Mouse (Mus musculus) heart, embryonic 14.5 days (tissue): ENCODE results near the gene Ppm1e. TPM values are rescaled to one million over a fixed set of nuclear protein-coding genes. Genes with fewer than 3 reads are reported as not detected.
A peak's percentile ranks its signal among the peaks of the same experiment; 100 is the strongest.

Experiments used
- ATAC-seq: fragments of 200-750 bp; cut with Nextera tagmentation; 2 replicates; pipeline ENCODE4 v1.8.0; 2017; ENCODE audit warnings: low read depth, moderate TSS enrichment; ENCODE audit not compliant: insufficient number of reproducible peaks, insufficient read depth, low FRiP score
- H3K27ac ChIP-seq, 2 experiments: fragments of 200-500 bp in 1 of 2; fragments of 300-500 bp in 1 of 2; sonication (generic) in 1 of 2; replicated peaks in 1 of 2; 2 replicates each; pipeline ENCODE4 v1.5.1; 2012 to 2014; ENCODE audit warnings: low read depth in 2 of 2, low read length in 2 of 2, control low read depth in 1 of 2, mild to moderate bottlenecking in 1 of 2, mixed read lengths in 1 of 2; ENCODE audit not compliant: control insufficient read depth in 1 of 2, insufficient read depth in 1 of 2
- H3K27me3 ChIP-seq: fragments of 300-500 bp; sonication (generic); 2 replicates; pipeline ENCODE4 v1.6.1; 2014; ENCODE audit warnings: mild to moderate bottlenecking, low read length, control low read depth; ENCODE audit not compliant: control insufficient read depth, insufficient read depth
- H3K36me3 ChIP-seq: fragments of 300-500 bp; sonication (generic); 2 replicates; pipeline ENCODE4 v1.6.1; 2014; ENCODE audit warnings: mild to moderate bottlenecking, control low read depth, low read length, mixed read lengths; ENCODE audit not compliant: control insufficient read depth, insufficient read depth
- H3K4me1 ChIP-seq, 2 experiments: fragments of 200-500 bp in 1 of 2; fragments of 300-500 bp in 1 of 2; sonication (generic) in 1 of 2; 2 replicates each; pipeline ENCODE4 v1.6.1; 2012 to 2014; ENCODE audit warnings: low read length in 2 of 2, control low read depth in 1 of 2, mixed read lengths in 1 of 2; ENCODE audit not compliant: control insufficient read depth in 2 of 2, insufficient read depth in 2 of 2
- H3K4me2 ChIP-seq: fragments of 300-500 bp; sonication (generic); 2 replicates; pipeline ENCODE4 v1.6.1; 2014; ENCODE audit warnings: mild to moderate bottlenecking, low read length
- H3K4me3 ChIP-seq, 2 experiments: fragments of 200-500 bp in 1 of 2; fragments of 300-500 bp in 1 of 2; sonication (generic) in 1 of 2; 2 replicates each; pipeline ENCODE4 v1.5.1; 2012 to 2014; ENCODE audit warnings: low read length in 2 of 2, mild to moderate bottlenecking in 2 of 2, control low read depth in 1 of 2, low read depth in 1 of 2, moderate library complexity in 1 of 2; ENCODE audit not compliant: control insufficient read depth in 1 of 2, insufficient read depth in 1 of 2
- H3K9ac ChIP-seq: fragments of 300-500 bp; sonication (generic); 2 replicates; pipeline ENCODE4 v1.6.1; 2014; ENCODE audit warnings: mild to moderate bottlenecking, low read length
- H3K9me3 ChIP-seq: fragments of 300-500 bp; sonication (generic); 2 replicates; pipeline ENCODE4 v1.6.1; 2016; ENCODE audit warnings: low read length, control low read depth; ENCODE audit not compliant: control insufficient read depth
- WGBS: fragments of 180-500 bp; shearing (Covaris S2); extraction: QIAGEN DNeasy Blood & Tissue Kit; methylation state at CpG from one replicate; pipeline ENCODE4 v1.1.7; 2014; 5-methylcytosine and 5-hydroxymethylcytosine counted together
- polyA plus RNA-seq: library from polyadenylated mRNA; unstranded; fragments of >200 nt; fragmentation: Nextera tagmentation; extraction: Ambion mirVana; gene quantifications from 2 replicates; pipeline ENCODE4 v1.2.1, GENCODE M21; 2014

Ppm1e gene
- polyA plus RNA-seq, 1 experiment from 2014 or later: 7.8 TPM

DNA sequence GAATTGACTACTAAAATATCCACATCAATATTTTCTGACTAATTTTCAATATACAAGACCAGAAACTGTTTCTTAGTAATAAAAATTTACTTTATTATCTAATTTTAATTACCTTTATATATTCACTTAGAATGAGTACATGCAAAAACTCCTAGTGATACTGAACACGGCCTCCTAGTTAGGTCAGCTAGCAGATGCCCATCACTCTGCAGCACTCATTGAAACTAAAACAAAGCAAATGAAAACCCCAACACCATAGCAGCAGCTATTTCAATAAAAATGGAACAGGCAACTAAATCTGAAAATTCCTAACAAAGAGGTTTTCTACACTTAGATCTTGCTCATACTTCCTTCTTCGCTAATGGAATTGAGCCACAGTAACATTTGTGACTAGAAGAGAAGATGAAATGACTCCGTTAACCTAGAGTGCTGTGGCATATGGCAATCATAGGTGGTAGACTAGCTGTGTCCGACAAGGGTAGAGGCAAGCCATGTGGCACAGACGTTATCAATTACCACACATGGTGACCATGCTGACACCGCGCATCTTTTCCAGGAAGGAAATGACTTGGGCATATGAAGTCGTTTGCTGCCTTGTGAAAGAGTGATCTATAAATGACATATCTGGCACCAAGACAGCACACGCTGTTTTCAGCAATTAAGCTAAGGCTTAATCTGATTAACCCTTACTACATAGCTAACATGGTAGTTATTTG is 9.2 kb upstream of the Ppm1e start:
- ATAC-seq: no peak
- 68% methylated on average over 9 of the region's 9 CpGs for WGBS
- Histone ChIP-seq H3K27ac (no peak overlapping the region), H3K4me1 (no peaks in the 10 kb centered on the region), H3K4me3 (no peak overlapping the region), H3K9ac (no peak overlapping the region), H3K4me2 (no peak overlapping the region), H3K9me3 (0 out of 2 replicates have a peak, but pooled peaks cover 4% of the 10 kb centered on the region), H3K27me3 (no peaks in the 10 kb centered on the region), H3K36me3 (no peaks in the 10 kb centered on the region)

GRCm38 (mm10) chr11:87367061-87367460 is 8.2 kb upstream of the Ppm1e start:
- Histone ChIP-seq H3K4me3 (no peak overlapping the region), H3K9me3 (0 out of 2 replicates have a peak, but pooled peaks cover 4% of the 10 kb centered on the region), H3K27ac (no peak overlapping the region), H3K4me1 (no peaks in the 10 kb centered on the region), H3K4me2 (no peak overlapping the region), H3K9ac (no peak overlapping the region), H3K27me3 (no peaks in the 10 kb centered on the region), H3K36me3 (no peaks in the 10 kb centered on the region)
- 84% methylated on average over 7 of the region's 7 CpGs for WGBS
- no peak for ATAC-seq

DNA sequence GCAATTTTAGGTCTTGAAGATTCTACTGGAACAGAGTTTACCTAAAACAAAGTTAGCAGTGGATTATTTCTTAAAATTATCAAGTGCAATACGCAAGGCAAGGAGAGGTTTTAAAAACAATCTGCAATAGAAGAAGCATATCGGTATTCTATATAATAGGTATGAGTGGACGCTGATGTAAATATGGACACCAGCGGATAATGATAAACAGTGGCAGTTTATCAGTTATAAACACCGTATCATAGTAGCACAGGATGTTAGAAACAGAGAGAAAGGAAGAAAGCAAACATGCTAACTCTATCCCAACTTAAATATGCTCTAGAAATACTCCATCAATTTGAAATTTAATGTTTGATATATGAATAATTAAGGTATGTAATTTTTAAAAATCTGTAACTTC is 6.3 kb upstream of the Ppm1e start:
- ATAC-seq: no peak

DNA sequence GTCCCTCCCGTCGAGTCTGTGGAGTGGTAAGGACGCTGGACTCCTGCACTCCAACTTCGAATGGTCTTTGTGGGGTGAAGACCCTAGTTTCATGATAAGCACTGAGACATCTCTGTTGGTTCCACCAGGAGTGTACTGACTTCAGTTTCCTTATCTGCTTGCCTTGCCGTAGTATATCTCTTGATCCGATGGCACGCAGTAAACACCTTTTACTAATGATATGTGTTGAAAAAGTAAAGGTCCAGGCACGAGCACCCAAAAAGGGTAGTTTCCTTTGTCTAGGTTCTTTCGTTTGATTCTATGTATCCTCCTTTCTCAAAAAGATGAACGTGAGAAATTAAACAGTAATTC is 414 bp upstream of the Ppm1e start:
- H3K27ac ChIP-seq: no peak overlapping the region
- peak overlapping the region; percentile 57 to 85 for H3K4me3 ChIP-seq
- H3K36me3 ChIP-seq: no peaks in the 10 kb centered on the region
- H3K9me3 ChIP-seq: 0 out of 2 replicates have a peak, but pooled peaks cover 4% of the 10 kb centered on the region
- H3K4me1 ChIP-seq: 0 out of 4 replicates have a peak, but pooled peaks cover 0 to 2% of the 10 kb centered on the region in 2 experiments
- no peak for ATAC-seq
- 11% methylated on average over 10 of the region's 10 CpGs for WGBS
- H3K4me2 ChIP-seq: peak overlapping the region; percentile 91
- H3K9ac ChIP-seq: peak overlapping the region; percentile 81
- H3K27me3 ChIP-seq: 0 out of 2 replicates have a peak, but pooled peaks cover 3% of the 10 kb centered on the region

More for the DNA sequence above, 6.3 kb upstream of the Ppm1e start:
- H3K27ac ChIP-seq: no peak overlapping the region
- H3K4me2 ChIP-seq: no peak overlapping the region
- H3K9ac ChIP-seq: no peak overlapping the region
- no peaks in the 10 kb centered on the region for H3K4me1 ChIP-seq
- 84% methylated on average over 5 of the region's 5 CpGs for WGBS
- H3K4me3 ChIP-seq: no peak overlapping the region
- 0 out of 2 replicates have a peak, but pooled peaks cover 3% of the 10 kb centered on the region for H3K27me3 ChIP-seq
- H3K9me3 ChIP-seq: 0 out of 2 replicates have a peak, but pooled peaks cover 4% of the 10 kb centered on the region
- H3K36me3 ChIP-seq: no peaks in the 10 kb centered on the region

GRCm38 (mm10) chr11:87357317-87358300 is 1.2 kb downstream of the Ppm1e start:
- H3K27ac ChIP-seq: no peak overlapping the region
- H3K27me3 ChIP-seq: 0 out of 2 replicates have a peak, but pooled peaks cover 3% of the 10 kb centered on the region
- 0 out of 2 replicates have a peak, but pooled peaks have one; percentile 18 for ATAC-seq
- H3K9ac ChIP-seq: peak overlapping the region; percentile 81
- H3K4me2 ChIP-seq: peak overlapping the region; percentile 91
- H3K9me3 ChIP-seq: no peaks in the 10 kb centered on the region
- no peaks in the 10 kb centered on the region for H3K36me3 ChIP-seq
- 8% methylated on average over 31 of the region's 31 CpGs for WGBS
- peak overlapping the region; percentile 57 to 85 for H3K4me3 ChIP-seq
- 0 out of 4 replicates have a peak, but pooled peaks cover 0 to 2% of the 10 kb centered on the region in 2 experiments for H3K4me1 ChIP-seq

DNA sequence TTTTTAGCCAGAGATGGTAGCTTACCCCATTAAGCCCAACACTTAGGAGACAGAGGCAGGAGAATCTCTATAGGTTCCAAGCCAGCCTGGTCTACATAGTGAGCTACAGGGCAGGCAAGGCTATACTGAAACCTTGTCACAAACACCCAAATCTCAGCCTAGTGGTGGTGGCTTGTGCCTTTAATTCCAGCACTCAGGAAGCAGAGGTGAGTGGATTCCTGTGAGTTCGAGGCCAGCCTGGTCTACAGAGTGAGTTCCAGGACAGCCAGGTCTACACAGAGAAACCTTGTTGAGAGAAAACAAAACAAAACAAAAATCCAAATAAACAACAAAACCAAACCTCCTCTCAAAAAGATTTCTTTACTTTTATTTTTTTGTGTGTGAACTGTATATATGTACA is 4.0 kb downstream of the Ppm1e start:
- no peak overlapping the region for H3K9ac ChIP-seq
- no peaks in the 10 kb centered on the region for H3K27me3 ChIP-seq
- WGBS: 74% methylated on average over 1 of the region's 1 CpGs
- no peak overlapping the region for H3K4me2 ChIP-seq
- ATAC-seq: no peak
- no peaks in the 10 kb centered on the region for H3K36me3 ChIP-seq
- H3K4me3 ChIP-seq: no peak overlapping the region
- H3K27ac ChIP-seq: no peak overlapping the region
- 0 out of 4 replicates have a peak, but pooled peaks cover 0 to 2% of the 10 kb centered on the region in 2 experiments for H3K4me1 ChIP-seq
- H3K9me3 ChIP-seq: no peaks in the 10 kb centered on the region

GRCm38 (mm10) chr11:87353646-87354170 is 5.1 kb downstream of the Ppm1e start:
- WGBS: 74% methylated on average over 7 of the region's 7 CpGs

More at GRCm38 (mm10) chr11:87353646-87354170, 5.1 kb downstream of the Ppm1e start:
- Histone ChIP-seq H3K36me3 (no peaks in the 10 kb centered on the region), H3K4me3 (no peak overlapping the region), H3K4me2 (no peak overlapping the region), H3K9me3 (no peaks in the 10 kb centered on the region), H3K9ac (no peak overlapping the region), H3K27ac (no peak overlapping the region), H3K27me3 (no peaks in the 10 kb centered on the region), H3K4me1 (no peaks in the 10 kb centered on the region)
- no peak for ATAC-seq
